Mouse (Mus musculus): Measurements from ENCODE around the gene Col7a1. TPM values are rescaled to one million over a fixed set of nuclear protein-coding genes. Genes with fewer than 3 reads are reported as not detected.

The Col7a1 gene
- polyA plus RNA-seq (2012; fragmentation: generic; extraction: Trizol), result 10 to 100 TPM in 1 of 2 experiments, 1 to 10 TPM in 1; 5.2 to 12.1 TPM

DNA sequence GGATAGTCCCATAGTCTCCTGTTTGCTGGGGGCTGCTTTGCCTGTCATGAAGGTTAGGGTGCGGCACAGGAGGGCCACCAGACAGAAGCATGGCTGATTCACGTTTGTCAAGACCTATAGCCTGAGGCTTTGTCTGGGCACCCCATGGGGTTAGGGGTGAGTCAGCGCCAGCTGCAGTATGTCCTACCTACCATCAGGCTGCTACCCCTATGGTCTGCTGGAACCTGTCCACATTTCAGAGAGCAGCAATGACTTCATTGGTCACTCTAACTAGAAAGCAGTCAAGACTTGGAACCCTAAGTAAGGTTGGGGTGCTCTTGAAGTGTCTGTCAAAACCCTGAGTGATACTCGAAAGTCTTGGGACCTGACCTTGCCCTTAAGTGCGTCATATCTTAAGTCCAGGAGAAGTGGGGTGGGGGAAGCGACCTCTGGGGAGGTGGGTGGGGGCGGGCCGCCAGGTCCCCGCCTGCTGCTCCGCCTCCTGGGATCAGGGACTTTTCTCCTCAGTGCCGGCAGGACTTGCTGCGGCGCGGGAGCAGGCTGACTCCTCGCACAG is at the start of gene Col7a1:
Gene Col7a1, plus strand, starts transcription at position 506 of the 556 bp plus-strand sequence.

DNA sequence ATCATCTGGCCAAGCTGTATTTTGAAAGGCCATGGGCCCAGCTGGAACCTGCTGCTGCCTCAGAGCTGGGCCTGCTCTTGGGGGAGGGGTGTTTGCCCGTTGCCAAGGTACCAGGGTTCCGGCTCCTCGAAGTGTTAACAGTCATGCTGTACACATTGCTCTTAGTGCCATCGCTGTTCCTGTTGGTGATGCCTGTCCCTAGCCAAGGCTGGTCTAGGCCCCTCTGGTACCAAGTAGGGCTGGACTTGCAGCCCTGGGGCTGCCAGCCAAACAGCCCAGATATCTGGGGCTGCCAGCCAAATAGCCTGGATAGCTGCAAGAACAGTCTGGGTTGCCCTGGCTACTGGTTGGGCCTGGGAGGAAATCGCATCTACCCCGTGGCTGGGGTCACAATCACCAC is 38.9 kb upstream of the Col7a1 start, which contains the start of gene Tmem89:
Gene Tmem89, plus strand, starts transcription at position 129 of the 400 bp plus-strand sequence.

DNA sequence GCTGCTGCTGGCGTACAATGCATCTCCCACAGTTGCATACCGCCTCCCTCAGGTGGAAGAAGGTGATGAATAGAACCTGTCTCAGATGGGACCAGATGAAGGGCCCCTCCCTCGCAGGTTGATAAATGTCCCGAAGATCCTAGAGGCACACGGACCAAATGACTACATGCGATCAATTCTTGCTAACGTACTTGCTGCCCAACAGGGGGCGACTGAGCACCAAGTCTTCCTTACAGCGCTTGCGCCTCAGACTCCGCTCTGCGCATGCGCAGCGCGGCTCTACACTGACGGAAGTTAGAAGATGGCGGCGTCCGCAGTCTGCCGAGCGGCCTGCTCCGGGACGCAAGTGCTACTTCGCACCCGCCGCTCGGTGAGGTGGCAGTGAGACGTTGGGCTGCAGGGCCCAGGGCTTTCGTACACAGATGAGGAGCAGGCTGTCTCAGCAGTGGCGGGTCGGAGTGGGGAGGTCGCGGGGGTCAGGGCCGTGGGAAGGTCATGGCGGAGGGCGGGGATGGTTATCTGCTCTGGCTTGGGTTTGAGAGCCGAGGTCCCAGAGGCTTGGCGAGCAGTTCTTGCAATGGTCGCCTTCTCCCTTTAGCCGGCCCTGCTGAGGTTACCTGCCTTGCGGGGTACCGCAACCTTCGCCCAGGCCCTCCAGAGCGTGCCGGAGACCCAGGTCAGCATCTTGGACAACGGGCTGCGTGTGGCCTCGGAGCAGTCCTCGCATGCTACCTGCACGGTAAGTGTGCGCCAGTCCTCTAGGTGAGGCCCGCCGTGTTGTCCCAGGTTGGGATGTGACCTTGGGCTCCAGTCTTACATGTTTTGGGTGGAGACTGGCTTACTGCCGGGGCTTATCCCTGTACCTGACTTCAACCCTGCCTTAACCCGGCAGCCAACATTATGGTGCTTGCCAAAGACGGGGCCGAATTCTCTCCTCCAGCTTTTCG is 16.7 kb upstream of the Col7a1 start, which contains the start of gene Uqcrc1:
Gene Uqcrc1, plus strand, starts transcription at position 216 of the 947 bp plus-strand sequence.

DNA sequence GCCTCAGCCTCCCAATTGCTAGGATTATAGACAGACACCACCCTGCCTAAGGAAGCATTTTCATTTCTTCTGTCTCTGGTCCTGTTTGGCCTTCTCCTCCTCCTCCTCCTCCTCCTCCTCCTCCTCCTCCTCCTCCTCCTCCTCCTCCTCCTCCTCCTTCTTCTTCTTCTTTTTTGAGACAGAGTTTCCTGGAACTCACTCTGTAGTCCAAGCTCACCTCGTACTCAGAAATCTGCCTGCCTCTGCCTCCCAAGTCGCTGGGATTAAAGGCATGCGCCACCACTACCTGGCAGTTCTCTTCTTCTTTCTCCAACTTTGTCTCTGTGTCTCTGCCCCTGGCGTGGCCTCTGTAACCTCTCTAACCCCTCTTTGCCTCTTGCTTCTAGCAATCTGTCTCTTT is 32.3 kb downstream of the Col7a1 start, which contains the start of gene Ucn2:
Gene Ucn2, plus strand, starts transcription at position 301 of the 400 bp plus-strand sequence.

DNA sequence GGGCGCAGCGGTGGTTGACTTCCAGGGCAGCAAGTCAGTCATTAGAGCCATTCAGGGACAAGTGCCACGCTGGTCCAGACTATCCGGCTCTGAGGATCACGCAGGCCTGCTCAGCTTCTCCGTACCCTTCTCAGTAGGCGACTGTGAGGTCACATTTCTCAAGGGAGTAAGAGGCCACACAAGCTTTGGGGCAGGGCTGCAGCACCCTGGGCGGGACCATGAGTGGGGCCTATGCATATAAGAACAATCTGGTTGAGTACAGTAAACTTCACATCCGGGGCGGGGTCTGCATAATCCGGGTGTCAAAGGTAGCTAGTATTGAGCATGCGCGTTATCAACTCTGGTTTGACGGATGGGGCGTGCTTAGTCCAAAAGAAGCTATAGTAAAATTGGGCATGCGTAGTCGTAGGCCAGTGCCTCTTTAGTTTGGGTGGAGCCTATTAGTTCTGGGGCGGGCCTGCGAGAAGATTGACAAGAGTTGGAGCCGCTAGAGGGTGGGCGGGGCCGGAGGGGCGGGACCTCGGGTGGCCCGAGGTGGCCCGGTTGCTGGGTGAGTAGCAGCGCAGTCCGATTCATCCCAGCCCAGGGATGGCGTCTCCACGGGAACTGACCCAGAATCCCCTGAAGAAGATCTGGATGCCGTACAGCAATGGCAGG is 38.2 kb downstream of the Col7a1 start, which contains the start of gene Pfkfb4:
Gene Pfkfb4, plus strand, starts transcription at position 351 of the 657 bp plus-strand sequence.

Other genes starting within 250 kb of the Col7a1 start
- 10 to 100 TPM; 11.8 to 81.0 TPM for gene Ip6k2, start 169.8 kb upstream of the Col7a1 start, polyA plus RNA-seq (2012; fragmentation: generic; extraction: Trizol)
- gene Nckipsd, start 145.2 kb upstream of the Col7a1 start, polyA plus RNA-seq (2012; fragmentation: generic; extraction: Trizol), result 1 to 10 TPM; 5.8 to 9.2 TPM
- gene Celsr3, start 127.3 kb upstream of the Col7a1 start, polyA plus RNA-seq (2012; fragmentation: generic; extraction: Trizol), result under 1 TPM; 0.01 to 0.12 TPM
- 10 to 100 TPM in 1 of 2 experiments, 1 to 10 TPM in 1; 5.7 to 14.4 TPM for gene Slc26a6, start 100.3 kb upstream of the Col7a1 start, polyA plus RNA-seq (2012; fragmentation: generic; extraction: Trizol)
- under 1 TPM in 1 of 2 experiments, not detected in 1; 0.11 TPM for gene Tmem89, start 39.0 kb upstream of the Col7a1 start, polyA plus RNA-seq (2012; fragmentation: generic; extraction: Trizol)
- gene Uqcrc1, start 17.0 kb upstream of the Col7a1 start, polyA plus RNA-seq (2012; fragmentation: generic; extraction: Trizol), result 100 to 1,000 TPM; 254 to 482 TPM
- under 1 TPM; 0.21 to 0.77 TPM for gene Ucn2, start 32.4 kb downstream of the Col7a1 start, polyA plus RNA-seq (2012; fragmentation: generic; extraction: Trizol)
- 1 to 10 TPM; 3.8 to 7.6 TPM for gene Pfkfb4, start 38.2 kb downstream of the Col7a1 start, polyA plus RNA-seq (2012; fragmentation: generic; extraction: Trizol)
- 100 to 1,000 TPM; 107 to 253 TPM for gene Shisa5, start 85.0 kb downstream of the Col7a1 start, polyA plus RNA-seq (2012; fragmentation: generic; extraction: Trizol)
- 10 to 100 TPM; 31.4 to 42.0 TPM for gene Trex1, start 106.1 kb downstream of the Col7a1 start, polyA plus RNA-seq (2012; fragmentation: generic; extraction: Trizol)
- 10 to 100 TPM in 1 of 2 experiments, 1 to 10 TPM in 1; 8.1 to 12.6 TPM for gene Atrip, start 120.5 kb downstream of the Col7a1 start, polyA plus RNA-seq (2012; fragmentation: generic; extraction: Trizol)
- gene Ccdc51, start 128.9 kb downstream of the Col7a1 start, polyA plus RNA-seq (2012; fragmentation: generic; extraction: Trizol), result 1 to 10 TPM; 4.3 to 6.9 TPM
- 100 to 1,000 TPM; 277 to 293 TPM for gene Tma7, start 129.0 kb downstream of the Col7a1 start, polyA plus RNA-seq (2012; fragmentation: generic; extraction: Trizol)
- 1 to 10 TPM in 1 of 2 experiments, under 1 TPM in 1; 0.29 to 3.3 TPM for gene Plxnb1, start 141.8 kb downstream of the Col7a1 start, polyA plus RNA-seq (2012; fragmentation: generic; extraction: Trizol)
- gene Fbxw21, start 208.5 kb downstream of the Col7a1 start, polyA plus RNA-seq (2012; fragmentation: generic; extraction: Trizol), result not detected
- gene Fbxw13, start 242.4 kb downstream of the Col7a1 start, polyA plus RNA-seq (2012; fragmentation: generic; extraction: Trizol), result not detected

Data from C3H10T1/2 (cell line).